Mouse (Mus musculus) brain, adult 10 weeks (tissue): Measurements from ENCODE around the gene Phf8. TPM values are rescaled to one million over a fixed set of nuclear protein-coding genes. Genes with fewer than 3 reads are reported as not detected.

ENCODE experiments used
- polyA plus RNA-seq: library from polyadenylated mRNA; stranded (reverse); fragments of 350-450 nt; fragmentation: Illumina TruSeq; extraction: RNeasy Lipid Tissue Mini Kit (QIAGEN cat#74804); gene quantifications from one replicate; pipeline ENCODE4 v1.2.3, GENCODE M21; 2015; ENCODE audit warnings: low read depth, low replicate concordance

The Phf8 gene
- polyA plus RNA-seq = 15.2 TPM

DNA sequence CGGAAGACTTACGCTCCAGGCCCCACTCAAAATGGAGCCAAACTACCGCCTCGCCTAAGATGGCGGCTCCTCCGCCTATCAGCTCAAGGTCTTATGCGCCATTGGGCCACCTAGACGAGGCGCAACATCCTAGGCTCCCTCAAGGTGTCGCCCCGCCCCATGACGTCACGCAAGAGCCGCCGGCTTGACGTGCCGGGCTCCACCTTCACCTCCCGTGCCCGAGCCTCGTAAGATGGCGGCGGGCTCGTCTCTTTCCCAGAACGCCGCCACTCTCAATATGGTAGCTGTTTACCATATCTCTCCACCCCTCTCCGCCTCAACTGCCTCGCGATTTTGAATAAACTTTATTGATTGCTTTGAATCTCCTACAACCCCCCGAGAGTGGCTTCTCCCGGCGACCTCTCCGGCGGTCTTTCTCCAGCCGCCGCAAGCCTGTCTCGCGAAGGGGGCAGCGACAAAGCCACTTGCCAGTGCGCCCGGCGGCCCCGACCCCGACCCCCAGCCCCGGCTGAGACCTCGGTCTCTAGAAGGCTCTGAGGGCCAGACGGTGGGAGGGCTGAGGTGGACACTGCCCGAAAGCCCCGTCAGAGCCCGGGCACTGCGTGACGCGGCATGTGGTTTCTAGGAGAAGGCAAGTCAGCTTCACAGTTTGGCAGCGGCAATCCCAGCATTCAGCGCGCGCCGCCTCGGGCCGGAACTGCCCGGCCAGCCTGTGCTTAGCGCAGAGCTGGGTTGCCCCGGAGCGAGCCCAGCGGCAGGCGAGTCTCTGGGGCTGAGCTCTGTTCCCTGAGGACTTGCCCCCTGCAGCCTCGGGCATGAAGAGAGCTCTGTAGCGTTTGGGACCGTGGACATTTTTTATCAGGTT, at the start of gene Phf8:
TSS of gene Phf8 (plus strand) at position 215 of the 865 bp plus-strand sequence.

Other genes starting within 250 kb of the Phf8 start
- gene Fam120c, start 176.5 kb upstream of the Phf8 start, polyA plus RNA-seq = 19.8 TPM